Mouse (Mus musculus) neural tube, embryonic 14.5 days (tissue): ENCODE results near the gene Gm10100. TPM values are rescaled to one million over a fixed set of nuclear protein-coding genes. Genes with fewer than 3 reads are reported as not detected.
"Not testable (repeated sequence)": the region's sequence is repeated elsewhere in the genome, so short reads cannot be mapped to it uniquely, and the experiment has no call there.

Source experiments
- ATAC-seq: fragments of 200-750 bp; cut with Nextera tagmentation; 2 replicates; pipeline ENCODE4 v1.8.0; 2017; ENCODE audit warnings: low read depth, mild to moderate bottlenecking, moderate TSS enrichment, moderate library complexity
- H3K27ac ChIP-seq: fragments of 300-500 bp; sonication (generic); 2 replicates; pipeline ENCODE4 v1.5.1; 2014; ENCODE audit warnings: low read depth, mild to moderate bottlenecking, control low read depth, low read length, moderate library complexity, mixed read lengths
- H3K27me3 ChIP-seq: fragments of 300-500 bp; sonication (generic); 2 replicates; pipeline ENCODE4 v1.6.1; 2014; ENCODE audit warnings: low read length; ENCODE audit not compliant: control insufficient read depth, insufficient read depth
- H3K36me3 ChIP-seq: fragments of 300-500 bp; sonication (generic); 2 replicates; pipeline ENCODE4 v1.6.1; 2014; ENCODE audit warnings: low read length, mixed read lengths; ENCODE audit not compliant: control insufficient read depth, insufficient read depth
- H3K4me1 ChIP-seq: fragments of 300-500 bp; sonication (generic); 2 replicates; pipeline ENCODE4 v1.6.1; 2014; ENCODE audit warnings: low read length; ENCODE audit not compliant: control insufficient read depth, insufficient read depth
- H3K4me2 ChIP-seq: fragments of 300-500 bp; sonication (generic); 2 replicates; pipeline ENCODE4 v1.6.1; 2014; ENCODE audit warnings: mild to moderate bottlenecking, low read depth, low read length, control low read depth
- H3K4me3 ChIP-seq: fragments of 300-500 bp; sonication (generic); 2 replicates; pipeline ENCODE4 v1.5.1; 2014; ENCODE audit warnings: low read depth, low read length, control low read depth, mixed read lengths
- H3K9ac ChIP-seq: fragments of 300-500 bp; sonication (generic); replicated peaks from 2 replicates; pipeline ENCODE4 v1.6.1; 2014; ENCODE audit warnings: low read depth, mild to moderate bottlenecking, control low read depth, low read length, mixed read lengths
- H3K9me3 ChIP-seq: fragments of 300-500 bp; sonication (generic); 2 replicates; pipeline ENCODE4 v1.6.1; 2016; ENCODE audit warnings: low read length; ENCODE audit not compliant: control insufficient read depth
- WGBS: fragments of 180-500 bp; shearing (Covaris S2); extraction: QIAGEN DNeasy Blood & Tissue Kit; methylation state at CpG from one replicate; pipeline ENCODE4 v1.1.7; 2014; 5-methylcytosine and 5-hydroxymethylcytosine counted together
- polyA plus RNA-seq: library from polyadenylated mRNA; unstranded; fragments of >200 nt; fragmentation: Nextera tagmentation; extraction: Ambion mirVana; gene quantifications from 2 replicates; pipeline ENCODE4 v1.2.1, GENCODE M21; 2014

Gm10100 gene
- polyA plus RNA-seq, 1 experiment from 2014 or later, result not detected

GRCm38 (mm10) chr10:77709831-77710230 is 16.5 kb upstream of the Gm10100 start:
- Histone ChIP-seq H3K9ac (no peak overlapping the region), H3K4me1 (no peaks in the 10 kb centered on the region), H3K27me3 (no peaks in the 10 kb centered on the region), H3K36me3 (no peaks in the 10 kb centered on the region), H3K4me3 (no peak overlapping the region), H3K9me3 (no peaks in the 10 kb centered on the region; the same call in 1 of the 2 replicates), H3K4me2 (no peak overlapping the region), H3K27ac (no peak overlapping the region)
- 83% methylated on average over 3 of the region's 3 CpGs for WGBS
- ATAC-seq, result no peak

DNA sequence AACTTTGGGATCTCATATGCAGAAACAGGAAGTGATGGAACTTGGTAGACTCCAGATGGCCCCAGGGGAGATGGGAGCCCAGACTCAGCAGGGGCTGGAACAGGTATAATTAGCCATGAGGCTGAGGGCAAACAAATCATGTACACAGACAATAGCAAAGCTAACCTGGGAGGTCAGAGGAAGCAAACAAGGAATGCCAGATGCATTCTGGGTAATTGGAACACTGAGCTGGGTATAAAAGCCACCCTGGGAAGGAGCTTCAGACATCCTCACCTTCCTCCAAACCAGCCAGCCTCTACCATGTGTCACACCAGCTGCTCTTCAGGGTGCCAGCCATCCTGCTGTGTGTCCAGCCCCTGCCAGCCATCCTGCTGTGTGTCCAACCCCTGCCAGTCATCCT is 15.1 kb upstream of the Gm10100 start, which contains the start of gene Gm10024:
Gene Gm10024, plus strand, starts transcription at position 301 of the 400 bp plus-strand sequence.
- H3K4me2 ChIP-seq, H3K27me3 ChIP-seq, H3K4me1 ChIP-seq, H3K27ac ChIP-seq, H3K9ac ChIP-seq, ATAC-seq, H3K9me3 ChIP-seq, H3K36me3 ChIP-seq, H3K4me3 ChIP-seq: not testable (repeated sequence)

DNA sequence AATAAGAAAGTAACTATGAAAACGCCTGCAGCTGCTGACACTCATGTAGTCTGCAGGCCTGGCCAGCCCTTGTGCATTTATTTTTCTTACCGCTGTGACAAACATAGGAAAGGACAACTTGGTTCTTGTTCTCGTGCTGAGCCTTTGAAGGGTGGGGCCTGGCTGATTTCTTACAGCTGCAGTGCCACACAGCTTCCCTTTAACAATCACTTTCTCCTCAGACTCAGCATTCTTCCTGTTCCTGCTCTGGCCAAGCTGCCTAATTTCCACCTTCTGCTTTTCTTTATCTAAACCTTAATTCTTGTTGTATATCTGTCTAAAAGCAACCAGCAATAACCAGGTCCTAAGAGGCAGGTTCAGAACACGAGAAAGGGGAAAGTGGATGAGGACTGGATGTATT is 12.6 kb upstream of the Gm10100 start:
- no peak overlapping the region for H3K4me2 ChIP-seq
- no peaks in the 10 kb centered on the region for H3K4me1 ChIP-seq
- H3K4me3 ChIP-seq, result no peak overlapping the region
- H3K9ac ChIP-seq, result no peak overlapping the region
- no peak for ATAC-seq
- no peaks in the 10 kb centered on the region for H3K27me3 ChIP-seq
- H3K9me3 ChIP-seq, result no peaks in the 10 kb centered on the region; the same call in 1 of the 2 replicates
- H3K27ac ChIP-seq, result no peak overlapping the region
- WGBS, result 67% methylated on average over 4 of the region's 4 CpGs
- H3K36me3 ChIP-seq, result no peaks in the 10 kb centered on the region

- no peaks in the 10 kb centered on the region; the same call in 1 of the 2 replicates for H3K9me3 ChIP-seq
- H3K4me1 ChIP-seq, result no peaks in the 10 kb centered on the region
- H3K27ac ChIP-seq, result no peak within 1 kb of the TSS
- H3K36me3 ChIP-seq, result no peaks in the 10 kb centered on the region
- no peak within 1 kb of the TSS for H3K9ac ChIP-seq
- H3K4me3 ChIP-seq, result no peak within 1 kb of the TSS
- H3K4me2 ChIP-seq, result no peak within 1 kb of the TSS
- H3K27me3 ChIP-seq, result no peaks in the 10 kb centered on the region
- no peak for ATAC-seq
- 96% methylated on average over 1 of the region's 1 CpGs for WGBS
Measured at GRCm38 (mm10) chr10:77715507-77715906, 10.8 kb upstream of the Gm10100 start, which contains the start of gene Gm10142. TSS of gene Gm10142 (plus strand) at chr10:77715807.

DNA sequence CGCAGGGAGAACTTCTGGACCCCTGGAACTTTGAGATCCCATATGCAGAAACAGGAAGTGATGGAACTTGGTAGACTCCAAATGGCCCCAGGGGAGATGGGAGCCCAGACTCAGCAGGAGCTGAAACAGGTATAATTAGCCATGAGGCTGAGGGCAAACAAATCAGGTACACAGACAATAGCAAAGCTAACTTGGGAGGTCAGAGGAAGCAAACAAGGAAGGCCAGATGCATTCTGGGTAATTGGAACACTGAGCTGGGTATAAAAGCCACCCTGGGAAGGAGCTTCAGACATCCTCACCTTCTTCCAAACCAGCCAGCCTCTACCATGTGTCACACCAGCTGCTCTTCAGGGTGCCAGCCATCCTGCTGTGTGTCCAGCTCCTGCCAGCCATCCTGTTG is 6.0 kb upstream of the Gm10100 start, which contains the start of gene Krtap12-1:
Gene Krtap12-1, plus strand, starts transcription at position 301 of the 400 bp plus-strand sequence.
- not testable (repeated sequence) for ATAC-seq, H3K9ac ChIP-seq, H3K36me3 ChIP-seq, H3K27me3 ChIP-seq, H3K9me3 ChIP-seq, H3K27ac ChIP-seq, H3K4me3 ChIP-seq, H3K4me1 ChIP-seq, H3K4me2 ChIP-seq
- 83% methylated on average over 1 of the region's 1 CpGs for WGBS

DNA sequence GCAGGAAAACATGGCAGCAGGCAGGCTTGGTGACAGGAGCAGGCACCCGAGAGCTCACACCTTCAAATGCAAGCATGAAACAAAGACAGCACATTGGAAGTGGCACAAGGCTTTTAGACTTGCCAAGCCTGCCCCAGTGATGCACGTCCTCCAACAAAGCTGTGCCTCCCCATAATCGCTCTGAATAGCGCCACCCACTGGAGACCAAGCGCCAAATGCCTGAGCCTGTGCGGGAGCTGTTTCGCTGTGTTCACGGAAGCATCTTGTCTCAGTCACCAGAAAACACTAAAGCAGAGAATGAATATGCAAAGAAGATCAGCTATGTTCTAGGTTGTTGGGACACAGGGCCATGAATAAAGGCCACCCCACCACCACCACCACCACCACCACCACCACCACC is 1.4 kb upstream of the Gm10100 start:
- Histone ChIP-seq H3K4me2 (no peak overlapping the region), H3K27me3 (no peaks in the 10 kb centered on the region), H3K27ac (no peak overlapping the region), H3K4me3 (no peak overlapping the region), H3K4me1 (no peaks in the 10 kb centered on the region), H3K9me3 (no peaks in the 10 kb centered on the region), H3K9ac (no peak overlapping the region), H3K36me3 (no peaks in the 10 kb centered on the region)
- ATAC-seq, result no peak
- 76% methylated on average over 8 of the region's 8 CpGs for WGBS

- no peaks in the 10 kb centered on the region for H3K27me3 ChIP-seq
- WGBS, result 60% methylated on average over 4 of the region's 4 CpGs
- no peaks in the 10 kb centered on the region for H3K36me3 ChIP-seq
- H3K9ac ChIP-seq, result no peak overlapping the region
- H3K4me3 ChIP-seq, result no peak overlapping the region
- no peak overlapping the region for H3K4me2 ChIP-seq
- no peak for ATAC-seq
- no peaks in the 10 kb centered on the region for H3K9me3 ChIP-seq
- no peak overlapping the region for H3K27ac ChIP-seq
- H3K4me1 ChIP-seq, result no peaks in the 10 kb centered on the region
Measured at GRCm38 (mm10) chr10:77728280-77728679, 2.0 kb downstream of the Gm10100 start.

DNA sequence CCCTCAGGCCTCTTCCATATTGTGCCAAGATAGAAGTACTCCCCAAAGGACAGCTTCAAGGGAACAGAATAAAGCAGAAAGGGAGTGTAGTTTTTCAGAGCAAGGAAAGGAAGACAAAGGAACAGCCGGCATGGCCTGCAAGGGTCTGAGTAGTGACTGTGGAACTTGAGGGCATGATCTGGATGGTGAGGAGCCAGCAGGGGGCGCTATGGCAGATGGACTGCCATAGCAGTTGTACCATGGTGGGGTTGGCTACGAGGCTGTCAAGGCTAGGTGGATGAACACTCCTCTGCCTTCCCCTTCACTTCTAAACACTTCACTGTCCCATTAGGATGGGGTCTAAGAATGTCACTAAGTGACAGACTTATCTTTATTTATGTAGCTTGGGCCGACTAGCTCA is 3.0 kb downstream of the Gm10100 start:
- Histone ChIP-seq H3K4me1 (no peaks in the 10 kb centered on the region), H3K9ac (no peak overlapping the region), H3K27me3 (no peaks in the 10 kb centered on the region), H3K36me3 (no peaks in the 10 kb centered on the region), H3K27ac (no peak overlapping the region), H3K4me3 (no peak overlapping the region), H3K4me2 (no peak overlapping the region), H3K9me3 (no peaks in the 10 kb centered on the region)
- no peak for ATAC-seq
- WGBS, result 51% methylated on average over 4 of the region's 4 CpGs

DNA sequence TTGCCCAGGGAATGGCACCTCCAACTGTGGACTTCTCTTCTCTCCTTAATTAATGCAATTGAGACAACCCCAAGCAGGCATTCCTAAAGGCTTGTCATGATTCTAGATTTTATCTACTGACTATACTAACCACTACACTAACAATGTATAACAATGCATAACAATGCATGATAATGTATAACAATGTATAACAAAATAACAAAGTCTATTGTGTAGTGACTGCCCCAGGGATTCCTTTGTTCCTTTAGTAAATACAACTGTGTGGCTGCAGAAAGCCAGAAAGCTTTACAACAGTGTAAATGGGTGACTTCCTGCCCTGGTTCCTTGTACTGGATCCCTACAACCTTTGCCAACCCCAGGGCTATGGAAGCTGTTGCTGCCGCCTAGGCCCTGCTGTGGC is 9.6 kb downstream of the Gm10100 start:
- H3K9ac ChIP-seq, result no peak overlapping the region
- ATAC-seq, result no peak
- WGBS, result 73% methylated on average over 1 of the region's 1 CpGs
- H3K27ac ChIP-seq, result no peak overlapping the region
- H3K4me3 ChIP-seq, result no peak overlapping the region
- H3K4me1 ChIP-seq, result no peaks in the 10 kb centered on the region
- H3K36me3 ChIP-seq, result no peaks in the 10 kb centered on the region
- H3K9me3 ChIP-seq, result 0 out of 2 replicates have a peak, but pooled peaks cover 3% of the 10 kb centered on the region
- H3K4me2 ChIP-seq, result no peak overlapping the region
- no peaks in the 10 kb centered on the region for H3K27me3 ChIP-seq
